Mouse (Mus musculus): Measurements from ENCODE around the gene Mthfd2l. TPM values are rescaled to one million over a fixed set of nuclear protein-coding genes. Genes with fewer than 3 reads are reported as not detected.
A peak's percentile ranks its signal among the peaks of the same experiment; 100 is the strongest.

Gene Mthfd2l
- total RNA-seq, 2 experiments from 2014 or later = 16.2 to 19.2 TPM

- intact Hi-C loops (cut with DNase I) = loop anchor here (2.0 kb wide), 1 partner anchor 271 kb away; no protein-coding TSS in a partner anchor
- DNase-seq = no peak
These were observed 106.8 kb downstream of the Mthfd2l start for GRCm38 (mm10) chr5:91037756-91038155.

- DNase-seq = peak; percentile 13 to 35
- intact Hi-C loops (cut with DNase I) = no loop called here
These were observed 107.6 kb downstream of the Mthfd2l start for GRCm38 (mm10) chr5:91038547-91038946.

- intact Hi-C loops (cut with DNase I) = no loop called here
- no peak for DNase-seq
These were observed 108.0 kb downstream of the Mthfd2l start for GRCm38 (mm10) chr5:91038963-91039362.

- intact Hi-C loops (cut with DNase I) = no loop called here
- DNase-seq = no peak
These were observed 117.1 kb downstream of the Mthfd2l start for GRCm38 (mm10) chr5:91047987-91048386.

- intact Hi-C loops (cut with DNase I) = no loop called here
- no peak for DNase-seq
These were observed 117.5 kb downstream of the Mthfd2l start for GRCm38 (mm10) chr5:91048397-91048796.

Other genes with a start within 250 kb of the Mthfd2l start
- gene Cxcl5, start 171.8 kb upstream of the Mthfd2l start, total RNA-seq (2021) = not detected
- gene Ppbp, start 162.6 kb upstream of the Mthfd2l start, total RNA-seq (2021) = 1 to 10 TPM; 2.2 to 6.6 TPM
- gene Pf4, start 158.7 kb upstream of the Mthfd2l start, total RNA-seq (2021) = 10 to 100 TPM; 33.7 to 39.0 TPM
- not detected for gene Cxcl3, start 145.0 kb upstream of the Mthfd2l start, total RNA-seq (2021)
- gene Cxcl15, start 136.6 kb upstream of the Mthfd2l start, total RNA-seq (2021) = not detected
- gene Cxcl1, start 39.9 kb upstream of the Mthfd2l start, total RNA-seq (2021) = under 1 TPM; 0.69 to 0.74 TPM
- not detected for gene Cxcl2, start 27.2 kb upstream of the Mthfd2l start, total RNA-seq (2021)
- gene Epgn, start 96.3 kb downstream of the Mthfd2l start, total RNA-seq (2021) = under 1 TPM; 0.30 to 0.34 TPM
- gene Ereg, start 143.5 kb downstream of the Mthfd2l start, total RNA-seq (2021) = under 1 TPM; 0.05 to 0.17 TPM
- gene Areg, start 208.5 kb downstream of the Mthfd2l start, total RNA-seq (2021) = not detected